Mouse (Mus musculus) MEL (cell line): Measurements from ENCODE around the gene Sat2. TPM values are rescaled to one million over a fixed set of nuclear protein-coding genes. Genes with fewer than 3 reads are reported as not detected.

ENCODE experiments used
- DNase-seq: peaks from one replicate; pipeline ENCODE4 v3.0.0; 2011; ENCODE audit warnings: low read depth, low spot score
- H3K27ac ChIP-seq: 2 replicates; pipeline ENCODE4 v1.5.1; 2012; ENCODE audit warnings: low read depth, mild to moderate bottlenecking, control low read depth, low read length, moderate library complexity; ENCODE audit not compliant: control insufficient read depth
- H3K27me3 ChIP-seq, 2 experiments: fragments of 150-350 bp in 1 of 2; sonication (generic) in 1 of 2; 2 replicates each; pipeline ENCODE4 v1.6.1; 2012; ENCODE audit warnings: low read length in 2 of 2, mild to moderate bottlenecking in 2 of 2, improper control_type of control experiment in 1 of 2, moderate library complexity in 1 of 2; ENCODE audit not compliant: insufficient read depth in 2 of 2, control insufficient read depth in 1 of 2
- H3K36me3 ChIP-seq, 2 experiments: 2 replicates each; pipeline ENCODE4 v1.6.1; 2012 to 2014; ENCODE audit warnings: low read length in 2 of 2, improper control_type of control experiment in 1 of 2, inconsistent platforms in 1 of 2, mild to moderate bottlenecking in 1 of 2; ENCODE audit not compliant: insufficient read depth in 2 of 2, control insufficient read depth in 1 of 2
- H3K4me1 ChIP-seq, 2 experiments: fragments of 150-350 bp in 1 of 2; sonication (generic) in 1 of 2; 2 replicates each; pipeline ENCODE4 v1.6.1; 2012; ENCODE audit warnings: low read length in 2 of 2, improper control_type of control experiment in 1 of 2, mild to moderate bottlenecking in 1 of 2; ENCODE audit not compliant: insufficient read depth in 2 of 2, control insufficient read depth in 1 of 2
- H3K4me3 ChIP-seq, 2 experiments: fragments of 150-350 bp in 1 of 2; sonication (generic) in 1 of 2; 2 replicates each; pipeline ENCODE4 v1.5.1; 2012; ENCODE audit warnings: low read depth in 2 of 2, low read length in 2 of 2, mild to moderate bottlenecking in 2 of 2, moderate library complexity in 2 of 2, control low read depth in 1 of 2, improper control_type of control experiment in 1 of 2; ENCODE audit not compliant: control insufficient read depth in 1 of 2, insufficient read depth in 1 of 2
- H3K79me2 ChIP-seq: 2 replicates; pipeline ENCODE4 v1.6.1; 2012; ENCODE audit warnings: mild to moderate bottlenecking, low read length, moderate library complexity; ENCODE audit not compliant: control insufficient read depth, poor library complexity, insufficient read depth
- H3K9ac ChIP-seq: 2 replicates; pipeline ENCODE4 v1.6.1; 2012; ENCODE audit warnings: low read depth, mild to moderate bottlenecking, control low read depth, low read length, moderate library complexity; ENCODE audit not compliant: control insufficient read depth, poor library complexity, severe bottlenecking
- H3K9me3 ChIP-seq: fragments of 150-350 bp; sonication (generic); replicated peaks from 2 replicates; pipeline ENCODE4 v1.6.1; 2012; ENCODE audit warnings: mild to moderate bottlenecking, low read length, improper control_type of control experiment, moderate library complexity; ENCODE audit not compliant: insufficient read depth
- EP300 ChIP-seq, 2 experiments: IDR thresholded peaks; 2 replicates each; pipeline ENCODE4 v1.6.1; 2011; ENCODE audit warnings: improper control_type of control experiment in 2 of 2, low read length in 2 of 2, low read depth in 1 of 2, mild to moderate bottlenecking in 1 of 2
- JUND ChIP-seq: IDR thresholded peaks from 2 replicates; pipeline ENCODE4 v1.6.1; 2011; ENCODE audit warnings: low read depth, mild to moderate bottlenecking, improper control_type of control experiment, low read length
- MAZ ChIP-seq: IDR thresholded peaks from 2 replicates; pipeline ENCODE4 v1.6.1; 2012; ENCODE audit warnings: low read depth, mild to moderate bottlenecking, inconsistent platforms, low read length, improper control_type of control experiment
- MEF2A ChIP-seq: IDR thresholded peaks from 2 replicates; pipeline ENCODE4 v1.6.1; 2014; ENCODE audit warnings: low read depth, mild to moderate bottlenecking, inconsistent platforms, low read length, improper control_type of control experiment; ENCODE audit not compliant: poor library complexity, insufficient replicate concordance, severe bottlenecking; ENCODE audit errors: extremely low read depth
- MXI1 ChIP-seq: IDR thresholded peaks from 2 replicates; pipeline ENCODE4 v1.6.1; 2011; ENCODE audit warnings: mild to moderate bottlenecking, low read depth, low read length, improper control_type of control experiment
- MYB ChIP-seq: IDR thresholded peaks from 2 replicates; pipeline ENCODE4 v1.6.1; 2011; ENCODE audit warnings: mild to moderate bottlenecking, low read depth, low read length, improper control_type of control experiment
- NELFE ChIP-seq: IDR thresholded peaks from 2 replicates; pipeline ENCODE4 v1.6.1; 2011; ENCODE audit warnings: low read depth, low read length, improper control_type of control experiment
- POLR2A ChIP-seq, 2 experiments: IDR thresholded peaks; 2 replicates each; pipeline ENCODE4 v1.6.1; 2011 to 2012; ENCODE audit warnings: low read length in 2 of 2, mild to moderate bottlenecking in 2 of 2, control low read depth in 1 of 2, improper control_type of control experiment in 1 of 2, low read depth in 1 of 2, moderate library complexity in 1 of 2; ENCODE audit not compliant: control insufficient read depth in 1 of 2, insufficient read depth in 1 of 2, poor library complexity in 1 of 2
- POLR2AphosphoS5 ChIP-seq: IDR thresholded peaks from 2 replicates; pipeline ENCODE4 v1.6.1; 2012; ENCODE audit warnings: low read depth, borderline replicate concordance, mild to moderate bottlenecking, inconsistent platforms, low read length, moderate library complexity, mixed read lengths
- SIN3A ChIP-seq: IDR thresholded peaks from 2 replicates; pipeline ENCODE4 v1.6.1; 2012; ENCODE audit warnings: low read length, improper control_type of control experiment, inconsistent platforms
- TCF12 ChIP-seq: IDR thresholded peaks from 2 replicates; pipeline ENCODE4 v1.6.1; 2014; ENCODE audit warnings: low read depth, mild to moderate bottlenecking, inconsistent platforms, low read length, improper control_type of control experiment, moderate library complexity
- polyA plus RNA-seq, 2 experiments: library from polyadenylated mRNA; stranded (reverse) in 1 of 2; unstranded in 1 of 2; fragments of >175 nt in 1 of 2; fragments of >200 nt in 1 of 2; gene quantifications; 2 replicates each; pipeline versions ENCODE4 v1.2.1 to v1.2.4; 2012; ENCODE audit warnings: low replicate concordance in 2 of 2, low read depth in 1 of 2; ENCODE audit not compliant: insufficient read length in 2 of 2, insufficient read depth in 1 of 2, missing spikeins in 1 of 2
- total RNA-seq: library from RNA; depleted of rRNA; stranded (reverse); fragments of 300-350 nt; gene quantifications from 2 replicates; pipeline ENCODE4 v1.2.3, GENCODE M21; 2012

The Sat2 gene
- total and polyA plus RNA-seq, 3 experiments = not detected

- no peak for TF ChIP-seq EP300 (IDR thresholded peaks at IDR 0.05; ENCODE audit: low read depth in 1 of 2, low read length in 2 of 2)
- TF ChIP-seq POLR2A (IDR thresholded peaks at IDR 0.05; ENCODE audit: control insufficient read depth in 1 of 2, insufficient read depth in 1 of 2, low read depth in 1 of 2, low read length in 2 of 2, poor library complexity in 1 of 2) = peak in 1 of 2 experiments; percentile 12; a peak in 1 of 4 replicates
- TF ChIP-seq JUND = no peak
- no peak for TF ChIP-seq NELFE
- TF ChIP-seq, all 39 proteins: peak for 1
- H3K4me1 ChIP-seq = peaks cover 25 to 50% of the 10 kb centered on the region in 2 experiments
- DNase-seq = no peak
- no peak overlapping the region for H3K4me3 ChIP-seq
- peaks cover 4 to 29% of the 10 kb centered on the region in 2 experiments for H3K36me3 ChIP-seq
- no peaks in the 10 kb centered on the region for H3K9me3 ChIP-seq
- H3K27me3 ChIP-seq = no peaks in the 10 kb centered on the region
- H3K79me2 ChIP-seq = peaks cover 6% of the 10 kb centered on the region
- no peak overlapping the region for H3K27ac ChIP-seq
- H3K9ac ChIP-seq = no peak overlapping the region
Observed at GRCm38 (mm10) chr11:69603516-69603915, 18.3 kb upstream of the Sat2 start.

GRCm38 (mm10) chr11:69604347-69604746, 17.5 kb upstream of the Sat2 start:
- peaks cover 6% of the 10 kb centered on the region for H3K79me2 ChIP-seq
- DNase-seq = peak; percentile 51
- TF ChIP-seq POLR2AphosphoS5 (peak; percentile 37; the same call in 1 of the 2 replicates), MEF2A (no peak)
- TF ChIP-seq, all 39 proteins: peak for 1
- peak overlapping the region; percentile 73 for H3K9ac ChIP-seq
- peak overlapping the region; percentile 56 to 80 for H3K4me3 ChIP-seq
- peaks cover 1 to 32% of the 10 kb centered on the region in 2 experiments; a peak in 3 of 4 replicates for H3K36me3 ChIP-seq
- H3K4me1 ChIP-seq = peaks cover 28 to 57% of the 10 kb centered on the region in 2 experiments
- no peaks in the 10 kb centered on the region for H3K27me3 ChIP-seq
- no peaks in the 10 kb centered on the region for H3K9me3 ChIP-seq
- no peak overlapping the region for H3K27ac ChIP-seq

GRCm38 (mm10) chr11:69604795-69605664, 16.8 kb upstream of the Sat2 start:
- Histone ChIP-seq H3K36me3 (peaks cover 1 to 37% of the 10 kb centered on the region in 2 experiments; a peak in 3 of 4 replicates), H3K9me3 (no peaks in the 10 kb centered on the region), H3K27ac (peak overlapping the region; percentile 50), H3K9ac (peak overlapping the region; percentile 73), H3K4me1 (peaks cover 32 to 58% of the 10 kb centered on the region in 2 experiments), H3K79me2 (peaks cover 6% of the 10 kb centered on the region), H3K4me3 (peak overlapping the region; percentile 56 to 80), H3K27me3 (no peaks in the 10 kb centered on the region)
- no peak for DNase-seq
- 0 out of 2 replicates have a peak, but pooled peaks have one; percentile 47 for TF ChIP-seq SIN3A
- peak; percentile 51; the same call in 1 of the 2 replicates for TF ChIP-seq MXI1
- TF ChIP-seq TCF12 = 0 out of 2 replicates have a peak, but pooled peaks have one; percentile 18
- TF ChIP-seq MAZ = peak; percentile 64; the same call in 1 of the 2 replicates
- TF ChIP-seq MYB = no peak
- peak in 1 of 2 experiments; percentile 11; a peak in 1 of 4 replicates for TF ChIP-seq EP300 (IDR thresholded peaks at IDR 0.05; ENCODE audit: low read depth in 1 of 2, low read length in 2 of 2)
